Mouse (Mus musculus): Measurements from ENCODE around the gene 1700080E11Rik.
"Not testable (repeated sequence)": the region's sequence is repeated elsewhere in the genome, so short reads cannot be mapped to it uniquely, and the experiment has no call there.

GRCm38 (mm10) chr9:105125206-105125605 lies 19.7 kb downstream of the 1700080E11Rik start:
- not testable (repeated sequence) for TF ChIP-seq CTCF (conservative IDR thresholded peaks at IDR 0.05; ENCODE audit: insufficient read depth, insufficient read length, low read depth, low read length); POLR2A (IDR thresholded peaks at IDR 0.05; ENCODE audit: low read depth, low read length)

Data from kidney, adult 2 months (tissue).